Mouse (Mus musculus) midbrain, embryonic 15.5 days (tissue): ENCODE results near the gene Afmid. TPM values are rescaled to one million over a fixed set of nuclear protein-coding genes. Genes with fewer than 3 reads are reported as not detected.

Source experiments
- ATAC-seq: fragments of 200-750 bp; cut with Nextera tagmentation; replicated peaks from 2 replicates; pipeline ENCODE4 v1.8.0; 2017; ENCODE audit warnings: moderate TSS enrichment
- H3K27ac ChIP-seq: fragments of 300-500 bp; sonication (generic); 2 replicates; pipeline ENCODE4 v1.5.1; 2015; ENCODE audit warnings: mild to moderate bottlenecking, inconsistent platforms
- H3K27me3 ChIP-seq: fragments of 300-500 bp; sonication (generic); replicated peaks from 2 replicates; pipeline ENCODE4 v1.6.1; 2015; ENCODE audit warnings: inconsistent platforms
- H3K36me3 ChIP-seq: fragments of 300-500 bp; sonication (generic); replicated peaks from 2 replicates; pipeline ENCODE4 v1.6.1; 2015; ENCODE audit warnings: inconsistent platforms
- H3K4me1 ChIP-seq: fragments of 300-500 bp; sonication (generic); 2 replicates; pipeline ENCODE4 v1.6.1; 2015; ENCODE audit warnings: inconsistent platforms
- H3K4me2 ChIP-seq: fragments of 300-500 bp; sonication (generic); 2 replicates; pipeline ENCODE4 v1.6.1; 2015; ENCODE audit warnings: inconsistent platforms, mild to moderate bottlenecking, moderate library complexity
- H3K4me3 ChIP-seq: fragments of 300-500 bp; sonication (generic); 2 replicates; pipeline ENCODE4 v1.5.1; 2015; ENCODE audit warnings: mild to moderate bottlenecking, inconsistent platforms
- H3K9ac ChIP-seq: fragments of 300-500 bp; sonication (generic); 2 replicates; pipeline ENCODE4 v1.6.1; 2015; ENCODE audit warnings: mild to moderate bottlenecking, inconsistent platforms
- H3K9me3 ChIP-seq: fragments of 300-500 bp; sonication (generic); 2 replicates; pipeline ENCODE4 v1.6.1; 2016; ENCODE audit warnings: inconsistent platforms
- WGBS: fragments of 180-500 bp; shearing (Covaris S2); methylation state at CpG from one replicate; pipeline ENCODE4 v1.1.7; 2015; ENCODE audit warnings: mixed read lengths; 5-methylcytosine and 5-hydroxymethylcytosine counted together
- polyA plus RNA-seq: library from polyadenylated mRNA; unstranded; fragments of >200 nt; fragmentation: Nextera tagmentation; extraction: Ambion mirVana; gene quantifications from 2 replicates; pipeline ENCODE4 v1.2.1, GENCODE M21; 2015

The Afmid gene
- polyA plus RNA-seq, 1 experiment from 2014 or later: 4.9 TPM

DNA sequence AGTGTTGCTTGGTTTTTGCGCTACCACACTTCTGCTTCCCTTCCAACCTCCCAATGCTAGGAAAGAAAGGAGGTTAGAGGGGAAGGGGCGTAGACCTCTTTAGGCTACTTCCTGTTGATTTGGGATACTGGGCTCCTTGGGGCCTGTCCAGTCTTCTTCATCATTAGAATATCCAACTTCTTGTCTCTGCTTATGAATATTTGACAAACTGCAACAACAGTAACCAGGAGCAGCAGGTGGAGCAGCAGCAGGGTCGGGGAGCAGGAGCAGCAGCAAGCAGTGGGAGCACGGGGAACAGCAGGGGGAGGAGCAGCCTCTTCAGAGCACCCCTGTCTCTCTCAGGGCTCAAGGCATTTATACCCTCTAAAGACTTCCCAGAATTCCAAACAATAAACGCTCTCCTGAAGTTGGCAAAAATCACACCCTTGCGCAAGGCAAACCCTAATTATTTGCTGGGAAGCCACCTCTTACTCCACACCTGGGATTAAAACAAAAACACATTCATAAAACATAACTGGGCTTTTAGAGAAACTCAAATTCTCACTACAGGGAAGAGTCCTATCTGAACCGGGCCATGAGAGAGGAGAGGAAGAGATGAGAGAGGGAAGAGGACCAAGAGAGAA, 22.0 kb downstream of the Afmid start:
- no peak for ATAC-seq
- H3K36me3 ChIP-seq: no peaks in the 10 kb centered on the region
- H3K4me1 ChIP-seq: peaks cover 23% of the 10 kb centered on the region
- H3K9ac ChIP-seq: 0 out of 2 replicates have a peak overlapping the region, but pooled peaks have one; percentile 93
- no peaks in the 10 kb centered on the region for H3K27me3 ChIP-seq
- peak overlapping the region; percentile 99 for H3K27ac ChIP-seq
- WGBS: 83% methylated on average over 7 of the region's 7 CpGs
- peak overlapping the region; percentile 72 for H3K4me3 ChIP-seq
- peak overlapping the region; percentile 85 for H3K4me2 ChIP-seq
- no peaks in the 10 kb centered on the region for H3K9me3 ChIP-seq

DNA sequence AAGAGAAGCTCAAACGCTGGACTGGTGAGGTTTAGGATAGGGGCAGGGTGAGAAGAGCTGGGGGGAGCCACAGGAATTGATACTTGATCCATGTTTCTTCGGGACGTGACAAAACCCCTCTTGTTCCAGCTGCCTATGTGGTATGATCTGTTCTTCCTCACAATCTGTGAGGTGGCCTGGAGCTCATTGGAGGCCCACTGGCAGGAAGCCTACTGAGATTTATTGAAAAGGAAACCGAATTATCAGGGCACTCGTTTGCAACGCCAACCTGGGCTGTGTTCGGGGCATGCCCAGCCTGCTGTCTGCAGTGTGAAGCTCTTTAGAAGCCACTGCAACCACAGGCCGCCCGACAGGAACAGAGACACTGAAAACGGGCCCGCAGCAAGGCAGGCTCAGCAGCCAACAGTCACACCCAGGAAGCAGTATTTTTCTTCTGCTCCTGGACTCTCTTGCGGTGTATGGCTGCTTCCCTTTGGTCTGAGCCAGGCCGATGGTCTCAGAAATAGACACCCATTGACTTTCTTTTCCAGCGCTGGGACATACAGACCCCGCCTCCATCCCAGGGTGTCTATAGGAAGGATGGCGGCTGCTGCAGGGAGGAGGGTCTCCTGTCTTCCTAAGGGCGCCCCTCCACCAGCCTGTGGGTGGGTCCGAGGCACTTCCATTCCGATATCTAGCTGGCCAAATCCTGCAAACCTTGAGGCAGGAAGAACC, 22.7 kb downstream of the Afmid start:
- 11% methylated on average over 19 of the region's 19 CpGs for WGBS
- Histone ChIP-seq H3K36me3 (no peaks in the 10 kb centered on the region), H3K9me3 (no peaks in the 10 kb centered on the region), H3K4me2 (peak overlapping the region; percentile 85), H3K27ac (peak overlapping the region; percentile 99), H3K9ac (peak overlapping the region; percentile 93), H3K4me1 (peaks cover 23% of the 10 kb centered on the region), H3K4me3 (peak overlapping the region; percentile 72), H3K27me3 (no peaks in the 10 kb centered on the region)
- ATAC-seq: peak; percentile 90

DNA sequence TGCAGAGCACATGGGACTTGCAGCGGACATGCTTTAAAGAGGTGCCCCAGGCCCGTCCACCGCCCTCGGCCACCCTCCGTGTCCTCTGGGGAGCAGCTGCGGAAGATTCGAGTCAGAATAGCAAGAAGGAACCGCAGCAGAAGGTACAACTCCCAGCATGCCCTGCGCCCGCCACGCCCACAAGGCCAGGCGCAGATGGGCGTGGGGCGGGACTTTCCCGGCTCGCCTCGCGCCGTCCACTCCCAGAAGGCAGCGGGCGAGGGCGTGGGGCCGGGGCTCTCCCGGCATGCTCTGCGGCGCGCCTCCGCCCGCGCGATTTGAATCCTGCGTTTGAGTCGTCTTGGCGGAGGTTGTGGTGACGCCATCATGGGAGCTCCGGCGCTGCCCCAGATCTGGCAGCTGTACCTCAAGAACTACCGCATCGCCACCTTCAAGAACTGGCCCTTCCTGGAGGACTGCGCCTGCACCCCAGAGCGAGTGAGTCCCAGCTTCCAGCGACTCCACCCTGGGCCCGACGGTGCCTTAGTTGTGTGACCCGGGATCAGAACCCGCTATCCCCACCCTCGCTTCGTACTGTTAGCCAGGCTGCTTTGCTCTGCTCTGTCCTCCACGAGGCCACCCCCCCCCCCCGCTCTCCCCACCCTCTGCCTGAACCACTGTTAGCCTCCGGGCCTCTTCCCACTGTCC, 23.4 kb downstream of the Afmid start, which contains the start of gene Birc5:
TSS of gene Birc5 (plus strand) at position 267 of the 687 bp plus-strand sequence.
- H3K9me3 ChIP-seq: no peaks in the 10 kb centered on the region
- peaks cover 23% of the 10 kb centered on the region for H3K4me1 ChIP-seq
- no peaks in the 10 kb centered on the region for H3K36me3 ChIP-seq
- WGBS: 1% methylated on average over 50 of the region's 51 CpGs
- peak within 1 kb of the TSS; percentile 93 for H3K9ac ChIP-seq
- H3K4me2 ChIP-seq: peak within 1 kb of the TSS; percentile 85
- no peaks in the 10 kb centered on the region for H3K27me3 ChIP-seq
- peak; percentile 96 for ATAC-seq
- peak within 1 kb of the TSS; percentile 99 for H3K27ac ChIP-seq
- H3K4me3 ChIP-seq: peak within 1 kb of the TSS; percentile 72

DNA sequence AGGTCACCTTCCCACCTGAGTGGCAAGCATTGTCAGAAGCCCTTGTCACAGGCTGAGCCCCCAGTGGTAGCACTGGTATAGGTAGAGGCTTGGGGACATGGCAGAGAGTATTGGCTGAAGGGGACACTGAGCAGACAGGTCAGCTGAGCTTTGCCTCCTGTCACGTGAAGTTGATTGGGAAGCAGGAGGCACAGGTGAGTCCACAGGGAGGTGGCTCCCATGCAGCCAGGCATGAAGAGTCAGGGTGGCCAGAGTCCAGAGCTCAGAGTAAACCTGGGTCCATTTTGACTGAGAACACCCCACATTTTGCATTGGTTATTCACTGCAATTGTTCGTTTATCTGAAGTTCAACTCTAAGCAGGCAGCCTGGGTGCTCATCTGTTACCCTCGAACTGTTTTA, 27.2 kb downstream of the Afmid start:
- Histone ChIP-seq H3K4me2 (no peak overlapping the region), H3K4me1 (peaks cover 19% of the 10 kb centered on the region), H3K27ac (no peak overlapping the region), H3K9me3 (no peaks in the 10 kb centered on the region), H3K36me3 (no peaks in the 10 kb centered on the region), H3K4me3 (no peak overlapping the region), H3K9ac (no peak overlapping the region), H3K27me3 (no peaks in the 10 kb centered on the region)
- ATAC-seq: no peak
- 96% methylated on average over 3 of the region's 3 CpGs for WGBS

DNA sequence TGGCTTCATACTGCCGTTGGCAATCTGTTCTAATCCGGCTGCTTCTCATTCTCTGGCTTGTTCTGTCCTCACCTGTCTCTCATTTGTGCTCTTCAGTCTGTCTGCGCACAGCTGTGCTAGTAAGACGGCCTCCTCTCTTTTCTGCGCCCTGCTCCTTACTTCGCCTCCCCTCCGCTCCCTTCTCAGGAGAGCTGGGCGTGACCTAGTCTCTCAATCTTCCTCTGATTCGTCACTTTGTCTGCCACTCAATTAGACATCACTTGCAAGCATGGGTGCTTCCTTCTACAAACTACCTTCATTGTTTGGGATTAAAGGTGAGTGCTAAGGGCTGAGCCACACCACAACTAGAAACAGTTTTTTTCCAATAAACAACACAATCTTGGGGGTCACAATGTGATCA, 28.5 kb downstream of the Afmid start:
- Histone ChIP-seq H3K4me3 (no peak overlapping the region), H3K4me2 (no peak overlapping the region), H3K27me3 (no peaks in the 10 kb centered on the region), H3K4me1 (peaks cover 10% of the 10 kb centered on the region), H3K9me3 (no peaks in the 10 kb centered on the region), H3K9ac (no peak overlapping the region), H3K36me3 (no peaks in the 10 kb centered on the region), H3K27ac (no peak overlapping the region)
- no peak for ATAC-seq
- WGBS: 93% methylated on average over 9 of the region's 9 CpGs

DNA sequence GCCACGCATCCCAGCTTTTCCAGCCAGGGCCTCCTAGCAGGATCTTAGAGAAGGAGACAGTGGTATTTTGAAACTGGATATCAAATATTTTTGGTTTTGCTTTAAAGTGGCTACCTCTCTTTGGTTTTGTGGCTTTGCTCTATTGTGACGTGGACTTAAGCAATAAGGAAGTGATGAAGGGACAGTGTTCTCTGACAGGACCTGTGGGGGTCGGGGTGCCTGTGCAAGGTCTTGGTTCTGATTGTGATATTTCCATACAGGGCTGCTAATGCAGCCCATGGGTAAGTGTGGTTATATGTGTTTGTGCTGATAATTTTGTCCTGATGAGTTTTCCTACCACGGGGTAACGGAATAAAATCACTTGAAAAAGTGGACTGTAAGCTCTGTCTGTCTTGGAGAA, 29.6 kb downstream of the Afmid start:
- no peak for ATAC-seq
- H3K27me3 ChIP-seq: peaks cover 8% of the 10 kb centered on the region
- H3K36me3 ChIP-seq: no peaks in the 10 kb centered on the region
- no peaks in the 10 kb centered on the region for H3K9me3 ChIP-seq
- H3K4me1 ChIP-seq: no peaks in the 10 kb centered on the region
- H3K4me2 ChIP-seq: no peak overlapping the region
- no peak overlapping the region for H3K4me3 ChIP-seq
- 95% methylated on average over 5 of the region's 5 CpGs for WGBS
- no peak overlapping the region for H3K9ac ChIP-seq
- no peak overlapping the region for H3K27ac ChIP-seq

DNA sequence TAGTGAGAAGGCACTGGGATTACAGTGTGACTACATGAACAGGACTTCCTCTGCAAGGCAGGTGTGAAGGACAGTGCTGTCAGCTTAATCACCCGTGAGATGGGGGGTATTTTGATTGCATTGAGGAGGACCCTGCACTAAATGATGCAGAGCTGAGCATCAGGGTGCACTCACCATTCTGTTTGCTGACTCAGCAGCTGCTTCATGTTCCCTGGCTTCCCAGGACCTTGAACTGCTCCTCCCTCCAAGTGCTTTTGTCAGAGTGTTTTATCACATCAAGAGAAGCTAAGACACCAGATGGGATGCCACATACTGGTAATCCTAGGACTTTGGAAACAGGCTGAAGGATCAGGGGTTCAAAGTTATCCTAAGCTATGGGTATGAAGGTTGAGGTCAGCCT, 30.3 kb downstream of the Afmid start:
- 75% methylated on average over 1 of the region's 1 CpGs for WGBS
- Histone ChIP-seq H3K4me3 (no peak overlapping the region), H3K36me3 (no peaks in the 10 kb centered on the region), H3K27me3 (peaks cover 15% of the 10 kb centered on the region), H3K27ac (no peak overlapping the region), H3K4me1 (peaks cover 3% of the 10 kb centered on the region; the same call in 1 of the 2 replicates), H3K4me2 (no peak overlapping the region), H3K9ac (no peak overlapping the region), H3K9me3 (no peaks in the 10 kb centered on the region)
- ATAC-seq: no peak

DNA sequence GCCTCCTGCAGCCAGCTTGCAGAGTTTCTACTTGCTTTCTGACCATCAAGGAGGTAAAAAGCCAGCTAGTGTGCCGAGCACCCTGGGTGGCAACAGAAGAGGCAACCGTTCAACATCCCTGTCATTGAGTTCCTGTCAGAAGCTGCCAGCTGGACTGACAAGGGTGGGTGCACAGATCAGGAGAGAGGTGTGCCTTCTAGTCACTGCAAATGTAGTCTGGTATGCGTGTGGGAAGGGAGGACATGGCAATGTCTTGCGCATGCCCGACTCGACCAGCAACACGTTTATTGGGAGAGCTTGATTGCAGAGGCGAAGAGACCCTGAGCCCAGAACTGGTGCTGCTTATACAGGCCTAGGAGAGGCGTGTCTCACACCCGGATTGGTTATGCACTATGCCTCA, 31.7 kb downstream of the Afmid start:
- Histone ChIP-seq H3K4me1 (peaks cover 3% of the 10 kb centered on the region; the same call in 1 of the 2 replicates), H3K9me3 (no peaks in the 10 kb centered on the region), H3K27ac (no peak overlapping the region), H3K36me3 (no peaks in the 10 kb centered on the region), H3K4me3 (no peak overlapping the region), H3K4me2 (no peak overlapping the region), H3K27me3 (peaks cover 23% of the 10 kb centered on the region), H3K9ac (no peak overlapping the region)
- ATAC-seq: no peak
- 91% methylated on average over 10 of the region's 10 CpGs for WGBS

DNA sequence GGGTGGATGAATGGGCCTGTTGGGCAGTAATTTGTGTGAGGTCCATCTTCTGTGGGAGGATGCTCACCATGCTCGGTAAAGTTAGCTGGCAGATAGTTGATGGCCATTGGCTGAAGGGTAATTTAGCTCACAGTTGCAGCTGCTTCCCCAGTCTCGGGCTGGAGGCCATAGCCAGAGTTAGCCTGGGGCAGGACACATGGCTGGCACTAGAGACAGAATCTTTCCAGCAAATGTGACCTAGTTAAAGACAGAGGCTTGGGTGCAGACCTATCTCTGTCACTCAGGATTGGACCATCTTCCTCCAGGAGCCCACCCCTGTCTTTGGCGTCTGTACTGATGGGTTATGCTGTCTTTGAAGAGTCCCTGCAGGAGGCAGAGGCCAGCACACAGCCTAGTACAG, 32.7 kb downstream of the Afmid start:
- no peak overlapping the region for H3K27ac ChIP-seq
- no peak overlapping the region for H3K4me2 ChIP-seq
- no peak overlapping the region for H3K9ac ChIP-seq
- WGBS: 57% methylated on average over 3 of the region's 3 CpGs
- no peak overlapping the region for H3K4me3 ChIP-seq
- peaks cover 3% of the 10 kb centered on the region; the same call in 1 of the 2 replicates for H3K4me1 ChIP-seq
- H3K27me3 ChIP-seq: peaks cover 24% of the 10 kb centered on the region
- no peak for ATAC-seq
- no peaks in the 10 kb centered on the region for H3K9me3 ChIP-seq
- H3K36me3 ChIP-seq: no peaks in the 10 kb centered on the region

DNA sequence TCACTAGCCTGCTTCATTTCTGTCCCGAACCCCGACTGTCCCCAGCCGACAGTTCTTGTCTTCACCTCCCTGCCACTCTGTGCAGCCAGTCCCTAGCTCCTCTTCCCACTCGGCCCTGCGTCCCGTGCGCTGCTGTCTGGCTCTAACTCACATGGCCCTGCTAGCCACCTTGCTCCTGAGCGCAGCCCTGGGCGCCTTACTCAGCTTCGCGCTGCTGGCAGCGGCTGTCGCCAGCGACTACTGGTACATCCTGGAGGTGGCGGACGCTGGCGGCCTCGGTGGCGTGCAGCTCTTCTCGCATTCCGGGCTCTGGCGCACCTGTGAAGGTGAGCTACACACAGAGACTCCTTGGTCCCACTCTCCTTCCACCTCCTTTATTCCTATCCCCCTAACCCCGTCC, 34.9 kb downstream of the Afmid start, which contains the start of gene Tmem235:
TSS of gene Tmem235 (plus strand) at position 152 of the 400 bp plus-strand sequence.
- Histone ChIP-seq H3K9ac (no peak within 1 kb of the TSS), H3K4me1 (peaks cover 4% of the 10 kb centered on the region; the same call in 1 of the 2 replicates), H3K36me3 (no peaks in the 10 kb centered on the region), H3K9me3 (no peaks in the 10 kb centered on the region), H3K27me3 (peaks cover 31% of the 10 kb centered on the region), H3K27ac (no peak within 1 kb of the TSS), H3K4me2 (peak within 1 kb of the TSS; percentile 24), H3K4me3 (no peak within 1 kb of the TSS)
- no peak for ATAC-seq
- 4% methylated on average over 23 of the region's 23 CpGs for WGBS

DNA sequence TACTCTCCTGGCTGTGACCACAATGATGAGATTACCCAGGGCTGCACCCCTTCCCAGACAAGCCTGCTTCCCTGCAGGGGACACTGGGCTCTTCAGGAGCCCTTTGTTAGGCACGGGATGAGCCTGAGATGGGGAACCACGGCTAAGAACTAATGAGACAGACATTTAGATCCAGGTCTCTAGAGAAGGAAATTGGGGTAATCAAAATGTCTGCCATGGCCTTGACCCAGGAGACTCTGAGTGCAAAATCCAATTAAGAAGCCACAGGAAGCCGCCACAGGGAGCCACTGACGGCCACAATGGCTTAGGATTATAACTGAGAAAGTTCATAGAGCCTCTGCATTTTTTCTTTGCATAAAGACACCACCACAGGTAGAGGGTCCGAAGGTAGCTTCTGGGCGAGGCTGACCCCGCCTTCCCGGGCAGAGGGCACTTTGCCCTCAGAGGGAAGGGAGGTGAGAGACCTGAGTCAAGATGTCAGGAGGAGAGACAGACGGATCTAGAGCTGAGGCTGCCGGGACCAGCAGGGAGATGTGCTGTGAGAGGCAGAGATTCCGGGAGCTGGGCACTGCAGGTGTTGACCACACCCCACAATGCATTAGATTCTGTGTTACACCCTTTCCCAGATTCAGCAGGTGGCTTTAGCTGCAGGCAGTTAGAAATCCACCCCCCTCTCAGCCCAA, 37.6 kb downstream of the Afmid start:
- Histone ChIP-seq H3K27ac (no peak overlapping the region), H3K4me1 (peaks cover 12% of the 10 kb centered on the region), H3K4me3 (no peak overlapping the region), H3K4me2 (no peak overlapping the region), H3K9ac (no peak overlapping the region), H3K36me3 (no peaks in the 10 kb centered on the region), H3K9me3 (no peaks in the 10 kb centered on the region), H3K27me3 (peaks cover 31% of the 10 kb centered on the region)
- ATAC-seq: no peak
- 25% methylated on average over 11 of the region's 11 CpGs for WGBS

DNA sequence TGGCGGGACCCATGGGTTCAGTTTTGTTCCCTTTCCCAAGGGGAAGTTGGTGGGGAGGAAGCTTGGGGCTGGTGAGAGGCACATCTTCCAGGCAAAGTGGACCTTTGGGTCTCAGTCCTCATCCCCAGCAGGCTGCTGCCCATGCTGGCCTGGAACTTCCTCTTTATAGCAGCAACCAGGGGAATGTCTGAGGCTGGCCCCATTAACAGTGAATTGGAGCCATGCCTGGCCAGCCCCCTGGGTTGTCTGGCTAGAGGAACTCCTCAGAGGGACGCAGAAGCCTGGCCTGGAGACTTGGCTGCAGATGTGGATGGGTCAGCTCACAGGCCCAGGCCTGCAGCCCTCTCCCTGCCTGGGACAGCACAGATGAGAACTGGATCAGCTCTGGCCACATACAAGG, 39.1 kb downstream of the Afmid start:
- Histone ChIP-seq H3K9me3 (no peaks in the 10 kb centered on the region), H3K27ac (no peak overlapping the region), H3K36me3 (no peaks in the 10 kb centered on the region), H3K4me2 (no peak overlapping the region), H3K27me3 (peaks cover 28% of the 10 kb centered on the region), H3K4me1 (peaks cover 12% of the 10 kb centered on the region), H3K9ac (no peak overlapping the region), H3K4me3 (no peak overlapping the region)
- no peak for ATAC-seq
- WGBS: 70% methylated on average over 2 of the region's 2 CpGs
